Mouse (Mus musculus) small intestine, adult 2 months (tissue): ENCODE measurements around the gene Tecpr1. TPM values are rescaled to one million over a fixed set of nuclear protein-coding genes. Genes with fewer than 3 reads are reported as not detected.

Experiments
- H3K27ac ChIP-seq: fragments of 200-500 bp; 2 replicates; pipeline ENCODE4 v1.5.1; 2012; ENCODE audit warnings: low read depth, low read length, control low read depth, inconsistent platforms; ENCODE audit not compliant: insufficient read depth
- H3K27me3 ChIP-seq: fragments of 200-500 bp; 2 replicates; pipeline ENCODE4 v1.6.1; 2012; ENCODE audit warnings: mild to moderate bottlenecking, moderate library complexity, low read length, inconsistent platforms; ENCODE audit not compliant: control insufficient read depth, insufficient read depth
- H3K36me3 ChIP-seq: fragments of 200-500 bp; 2 replicates; pipeline ENCODE4 v1.6.1; 2012; ENCODE audit warnings: mild to moderate bottlenecking, low read length, control low read depth, inconsistent platforms; ENCODE audit not compliant: control insufficient read depth, insufficient read depth
- H3K4me1 ChIP-seq: fragments of 200-500 bp; 2 replicates; pipeline ENCODE4 v1.6.1; 2012; ENCODE audit warnings: low read length, inconsistent platforms, mixed read lengths; ENCODE audit not compliant: control insufficient read depth, insufficient read depth, insufficient read length
- H3K4me3 ChIP-seq: fragments of 200-500 bp; 2 replicates; pipeline ENCODE4 v1.5.1; 2012; ENCODE audit warnings: low read depth, mild to moderate bottlenecking, control low read depth, inconsistent platforms, low read length, moderate library complexity
- CTCF ChIP-seq: fragments of 200-500 bp; IDR thresholded peaks from 2 replicates; pipeline ENCODE4 v1.5.1; 2012; ENCODE audit warnings: low read depth, mild to moderate bottlenecking, control low read depth, inconsistent platforms, low read length, moderate library complexity, mixed read lengths; ENCODE audit not compliant: insufficient replicate concordance, insufficient read length; ENCODE audit errors: extremely low read depth
- POLR2A ChIP-seq: fragments of 200-500 bp; IDR thresholded peaks from 2 replicates; pipeline ENCODE4 v1.6.1; 2012; ENCODE audit warnings: low read depth, mild to moderate bottlenecking, control low read depth, inconsistent platforms, low read length, moderate library complexity
- WGBS: fragments of 180-500 bp; shearing (Covaris S2); methylation state at CpG from one replicate; pipeline ENCODE4 v1.1.7; 2018; 5-methylcytosine and 5-hydroxymethylcytosine counted together
- polyA plus RNA-seq: library from polyadenylated mRNA; depleted of rRNA; stranded (reverse); fragments of >200 nt; gene quantifications from 2 replicates; pipeline ENCODE4 v1.2.3, GENCODE M21; 2012

Tecpr1 gene
- polyA plus RNA-seq, 1 experiment = 29.7 TPM

- 40% methylated on average over 7 of the region's 7 CpGs for WGBS
- Histone ChIP-seq H3K27ac (no peak overlapping the region), H3K27me3 (no peaks in the 10 kb centered on the region), H3K4me1 (no peaks in the 10 kb centered on the region), H3K36me3 (peaks cover 28% of the 10 kb centered on the region), H3K4me3 (no peak overlapping the region)
- peak; percentile 77 for TF ChIP-seq CTCF
- no peak for TF ChIP-seq POLR2A
Measured at GRCm38 (mm10) chr5:144214453-144214852, 9.0 kb downstream of the Tecpr1 start.

GRCm38 (mm10) chr5:144207478-144207877 is 15.9 kb downstream of the Tecpr1 start:
- H3K4me1 ChIP-seq = no peaks in the 10 kb centered on the region
- H3K27ac ChIP-seq = no peak overlapping the region
- H3K36me3 ChIP-seq = peaks cover 44% of the 10 kb centered on the region
- H3K27me3 ChIP-seq = no peaks in the 10 kb centered on the region
- no peak overlapping the region for H3K4me3 ChIP-seq
- TF ChIP-seq CTCF (peak; percentile 94; the same call in 1 of the 2 replicates), POLR2A (no peak)
- 44% methylated on average over 11 of the region's 11 CpGs for WGBS

GRCm38 (mm10) chr5:144206069-144206468 is 17.3 kb downstream of the Tecpr1 start:
- Histone ChIP-seq H3K4me1 (no peaks in the 10 kb centered on the region), H3K4me3 (no peak overlapping the region), H3K36me3 (peaks cover 37% of the 10 kb centered on the region), H3K27ac (no peak overlapping the region), H3K27me3 (no peaks in the 10 kb centered on the region)
- TF ChIP-seq POLR2A = no peak
- TF ChIP-seq CTCF = no peak
- 95% methylated on average over 15 of the region's 15 CpGs for WGBS

- WGBS = 89% methylated on average over 10 of the region's 10 CpGs
- no peaks in the 10 kb centered on the region for H3K27me3 ChIP-seq
- no peak overlapping the region for H3K4me3 ChIP-seq
- H3K27ac ChIP-seq = no peak overlapping the region
- TF ChIP-seq CTCF (no peak), POLR2A (no peak)
- H3K4me1 ChIP-seq = no peaks in the 10 kb centered on the region
- H3K36me3 ChIP-seq = peaks cover 30% of the 10 kb centered on the region
Measured at GRCm38 (mm10) chr5:144204911-144205310, 18.5 kb downstream of the Tecpr1 start.

- Histone ChIP-seq H3K27me3 (no peaks in the 10 kb centered on the region), H3K36me3 (peaks cover 26% of the 10 kb centered on the region), H3K4me1 (no peaks in the 10 kb centered on the region), H3K4me3 (no peak overlapping the region), H3K27ac (no peak overlapping the region)
- 92% methylated on average over 12 of the region's 12 CpGs for WGBS
- TF ChIP-seq CTCF = no peak
- no peak for TF ChIP-seq POLR2A
Measured at GRCm38 (mm10) chr5:144204303-144204702, 19.1 kb downstream of the Tecpr1 start.

GRCm38 (mm10) chr5:144203398-144203959 is 19.9 kb downstream of the Tecpr1 start:
- Histone ChIP-seq H3K4me1 (no peaks in the 10 kb centered on the region), H3K4me3 (no peak overlapping the region), H3K36me3 (peaks cover 24% of the 10 kb centered on the region), H3K27me3 (no peaks in the 10 kb centered on the region), H3K27ac (no peak overlapping the region)
- WGBS = 95% methylated on average over 10 of the region's 10 CpGs
- no peak for TF ChIP-seq CTCF
- TF ChIP-seq POLR2A = no peak

GRCm38 (mm10) chr5:144202430-144202829 is 21.0 kb downstream of the Tecpr1 start:
- H3K4me3 ChIP-seq = no peak overlapping the region
- H3K27ac ChIP-seq = no peak overlapping the region
- H3K27me3 ChIP-seq = no peaks in the 10 kb centered on the region
- TF ChIP-seq POLR2A (no peak), CTCF (no peak)
- whole genome bisulfite sequencing = 98% methylated on average over 6 of the region's 6 CpGs
- peaks cover 23% of the 10 kb centered on the region for H3K36me3 ChIP-seq
- no peaks in the 10 kb centered on the region for H3K4me1 ChIP-seq

- TF ChIP-seq CTCF (no peak), POLR2A (no peak)
- no peaks in the 10 kb centered on the region for H3K27me3 ChIP-seq
Measured at GRCm38 (mm10) chr5:144200616-144201015, 22.8 kb downstream of the Tecpr1 start.

More at GRCm38 (mm10) chr5:144200616-144201015, 22.8 kb downstream of the Tecpr1 start:
- Histone ChIP-seq H3K36me3 (peaks cover 11% of the 10 kb centered on the region), H3K27ac (no peak overlapping the region), H3K4me3 (no peak overlapping the region), H3K4me1 (no peaks in the 10 kb centered on the region)
- 85% methylated on average over 11 of the region's 11 CpGs for WGBS
